Mouse (Mus musculus): ENCODE results near the gene Adam19.

The Adam19 gene

DNA sequence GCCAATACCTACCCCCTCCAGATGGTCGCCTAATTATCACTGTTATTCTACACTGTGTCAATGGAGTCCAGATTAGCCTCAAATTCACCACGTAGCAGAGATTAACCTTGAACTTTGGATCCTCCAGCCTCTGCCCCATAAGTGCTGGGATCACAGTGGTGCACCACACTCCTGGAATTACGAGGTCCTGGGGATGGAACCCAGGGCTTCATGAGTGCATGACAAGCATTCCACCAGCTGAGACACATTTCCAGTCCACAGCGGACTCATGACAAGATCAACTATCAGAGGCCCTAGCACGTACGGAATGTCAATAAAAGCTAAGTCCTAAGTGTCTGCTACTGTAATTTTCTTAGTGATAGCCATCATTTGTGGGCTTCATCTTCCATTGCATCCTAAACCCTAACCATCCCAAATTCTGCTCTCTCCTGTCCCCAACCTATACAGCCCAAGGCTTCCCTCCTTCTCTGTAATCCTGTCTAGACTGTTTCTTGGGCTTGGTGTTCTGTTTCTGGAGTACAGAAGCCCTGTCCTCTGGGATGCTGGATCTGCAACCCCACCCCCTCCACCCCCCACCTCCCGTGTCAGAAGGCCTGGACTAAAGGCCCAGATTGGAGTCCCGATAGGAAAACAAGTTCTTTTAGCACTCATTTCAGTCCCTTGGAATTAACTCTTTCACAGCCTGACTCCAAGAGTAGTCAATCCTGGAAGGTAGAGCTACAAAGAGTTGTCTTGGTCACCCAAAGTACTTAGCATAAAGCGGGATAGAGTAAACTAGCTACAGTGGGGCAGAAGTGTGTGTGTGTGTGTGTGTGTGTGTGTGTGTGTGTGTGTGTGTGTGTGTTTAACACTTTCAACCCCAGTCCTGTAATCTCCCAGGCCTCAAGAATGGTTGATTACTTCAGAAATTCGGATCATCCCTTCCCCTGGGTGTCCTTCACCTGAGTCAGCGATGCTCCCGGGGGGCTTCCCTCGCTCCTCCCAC, 589 bp upstream of the Adam19 start:
- DNase-seq (ENCODE audit: low read depth, low spot score) = no peak

DNA sequence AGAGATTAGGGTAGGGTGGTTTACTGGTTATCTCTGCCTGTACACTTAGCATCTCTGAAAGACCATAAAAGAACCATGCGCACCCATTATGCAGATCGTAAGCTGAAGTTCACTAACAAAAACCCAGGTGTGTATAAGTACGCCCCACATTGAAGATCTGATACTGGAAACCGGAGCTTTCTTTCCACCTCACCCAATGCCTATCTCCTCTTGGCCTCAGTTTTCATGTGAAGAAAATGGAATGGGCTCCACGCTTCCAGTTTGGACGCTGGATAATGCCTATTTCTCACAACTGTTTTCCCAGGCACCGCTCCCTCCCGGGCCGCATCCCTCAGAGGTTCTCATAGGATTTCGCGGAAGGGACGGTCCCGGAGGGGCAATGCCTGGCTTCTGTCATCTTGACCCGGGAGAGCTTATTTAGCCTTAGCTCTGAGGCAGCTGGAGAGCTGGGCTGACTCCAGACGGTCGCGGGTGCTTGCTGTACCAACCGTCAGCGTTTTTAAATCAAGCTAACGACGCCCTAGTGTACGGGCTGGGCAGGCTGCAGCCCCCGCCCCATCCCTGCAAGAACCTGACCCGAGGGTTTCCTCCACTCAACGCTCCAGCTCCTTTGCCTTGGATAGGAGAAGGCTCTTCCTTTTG, 1.1 kb downstream of the Adam19 start:
- no peak for DNase-seq (ENCODE audit: low read depth, low spot score)

DNA sequence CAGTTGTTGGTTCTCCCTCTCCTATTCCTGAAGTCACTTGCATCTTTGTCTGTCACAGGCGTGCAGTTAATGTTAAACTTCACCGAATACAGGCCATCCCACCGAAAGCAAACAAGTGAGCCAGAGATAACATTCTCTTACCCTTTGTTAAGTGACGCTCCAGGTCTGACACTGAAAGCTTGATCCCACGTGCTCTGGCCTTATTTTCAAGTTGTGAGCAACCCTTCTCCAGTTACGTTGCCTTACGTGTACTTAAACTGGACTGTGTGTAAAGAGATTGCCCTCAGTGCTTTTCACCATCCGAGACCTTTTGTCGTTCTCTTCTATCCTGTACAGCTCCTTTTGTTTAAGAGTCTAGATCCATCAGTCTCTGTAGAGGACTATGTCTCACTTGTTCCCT, 2.2 kb downstream of the Adam19 start:
- no peak for DNase-seq (ENCODE audit: low read depth, low spot score)

- no peak for DNase-seq (ENCODE audit: low read depth, low spot score)
Observed at GRCm38 (mm10) chr11:46058916-46059315, 3.1 kb downstream of the Adam19 start.

DNA sequence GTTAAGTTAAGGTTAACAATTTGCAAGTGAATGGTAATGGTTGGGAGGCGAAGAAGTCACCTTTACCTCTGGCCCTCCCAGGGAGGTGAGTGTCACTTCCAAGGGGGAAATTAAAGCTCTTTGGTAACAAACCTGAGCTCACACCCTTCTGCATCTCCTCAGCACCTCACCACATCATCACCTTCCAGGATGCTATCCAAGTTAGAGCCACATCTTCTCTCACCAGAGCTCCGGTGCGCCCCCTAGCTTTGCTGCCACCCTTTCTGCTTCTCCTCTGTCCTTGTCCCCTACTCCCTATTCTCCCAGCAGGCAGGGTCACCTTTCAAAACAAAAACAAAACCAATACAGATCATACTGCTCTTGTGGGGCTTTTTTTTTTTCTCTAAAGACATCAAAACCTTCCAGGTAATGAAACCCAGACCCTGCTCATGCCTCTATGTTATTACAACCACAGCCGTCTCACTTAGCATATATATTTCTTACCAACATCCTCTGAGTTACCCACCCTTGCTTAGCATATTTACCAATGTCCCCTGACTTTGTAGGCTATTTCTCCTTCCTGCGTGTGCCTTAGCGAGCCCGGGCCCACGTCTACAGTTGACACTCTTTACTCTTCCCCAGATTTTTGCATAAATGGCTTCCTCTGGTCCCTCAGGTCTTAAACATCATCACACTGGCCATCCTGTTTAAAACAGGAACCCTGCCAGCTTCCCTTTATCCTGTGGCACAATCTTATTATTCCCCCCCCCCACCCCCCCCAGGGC, 4.3 kb downstream of the Adam19 start:
- DNase-seq (ENCODE audit: low read depth, low spot score) = no peak

GRCm38 (mm10) chr11:46060651-46061020, 4.8 kb downstream of the Adam19 start:
- no peak for DNase-seq (ENCODE audit: low read depth, low spot score)

GRCm38 (mm10) chr11:46061776-46062445, 6.1 kb downstream of the Adam19 start:
- no peak for DNase-seq (ENCODE audit: low read depth, low spot score)

DNA sequence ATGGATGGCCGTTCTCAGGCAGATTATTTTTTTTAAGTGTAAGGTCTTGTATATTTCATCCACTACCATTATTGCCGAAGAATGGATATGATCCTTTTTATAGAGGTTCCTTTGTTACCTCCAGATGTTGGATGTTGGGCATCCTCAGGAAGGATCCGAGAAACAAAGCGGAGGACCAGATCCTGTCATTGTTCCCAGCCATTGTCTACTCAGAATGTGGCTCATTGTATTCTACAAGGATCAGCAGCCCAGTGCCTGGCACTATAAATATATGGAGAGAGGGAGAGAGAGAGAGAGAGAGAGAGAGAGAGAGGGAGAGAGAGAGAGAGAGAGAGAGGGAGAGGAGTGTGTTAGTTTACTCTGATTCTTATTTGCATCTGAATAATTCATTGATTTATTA, 6.8 kb downstream of the Adam19 start:
- DNase-seq (ENCODE audit: low read depth, low spot score) = no peak

GRCm38 (mm10) chr11:46062993-46063731, 7.4 kb downstream of the Adam19 start:
- DNase-seq (ENCODE audit: low read depth, low spot score) = no peak

DNA sequence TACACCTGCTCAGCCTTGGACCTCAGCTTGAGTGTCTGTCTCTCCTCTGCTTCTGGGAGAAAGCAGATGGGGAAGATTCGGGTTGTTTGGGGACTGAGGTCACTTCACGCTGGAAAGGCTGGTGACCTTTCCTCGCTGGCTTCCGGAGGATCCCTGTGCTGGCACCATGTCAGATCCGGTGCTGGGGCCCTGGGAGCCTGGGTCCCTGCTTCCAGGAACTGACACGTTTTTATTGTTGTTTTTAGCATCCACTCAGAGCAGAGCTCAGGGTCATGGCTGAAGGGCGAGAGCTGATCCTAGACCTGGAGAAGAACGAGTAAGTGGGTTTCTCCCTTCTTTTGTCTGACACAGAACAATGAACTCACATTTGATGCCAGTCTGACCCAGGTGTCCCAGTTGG, 9.0 kb downstream of the Adam19 start:
- DNase-seq (ENCODE audit: low read depth, low spot score) = no peak

- DNase-seq (ENCODE audit: low read depth, low spot score) = no peak
Observed at GRCm38 (mm10) chr11:46065201-46066011, 9.6 kb downstream of the Adam19 start.

- DNase-seq (ENCODE audit: low read depth, low spot score) = no peak
Observed at GRCm38 (mm10) chr11:46067371-46068060, 11.7 kb downstream of the Adam19 start.

GRCm38 (mm10) chr11:46068756-46069407, 13.1 kb downstream of the Adam19 start:
- DNase-seq (ENCODE audit: low read depth, low spot score) = no peak

- no peak for DNase-seq (ENCODE audit: low read depth, low spot score)
Observed at GRCm38 (mm10) chr11:46069408-46070003, 13.7 kb downstream of the Adam19 start.

- DNase-seq (ENCODE audit: low read depth, low spot score) = no peak
Observed at GRCm38 (mm10) chr11:46070161-46070560, 14.4 kb downstream of the Adam19 start.

GRCm38 (mm10) chr11:46070789-46071188, 15.0 kb downstream of the Adam19 start:
- DNase-seq (ENCODE audit: low read depth, low spot score) = no peak

GRCm38 (mm10) chr11:46072466-46073060, 16.8 kb downstream of the Adam19 start:
- DNase-seq (ENCODE audit: low read depth, low spot score) = no peak

All from WW6 (cell line).